Mouse (Mus musculus) bone marrow macrophage, adult 2 months (primary cell): ENCODE measurements around the gene Stk32b.

Experiments used
- CTCF ChIP-seq: IDR thresholded peaks from 2 replicates; pipeline ENCODE4 v1.5.1; 2012; ENCODE audit warnings: low read depth, mild to moderate bottlenecking, low read length, moderate library complexity
- POLR2A ChIP-seq: IDR thresholded peaks from 2 replicates; pipeline ENCODE4 v1.6.1; 2012; ENCODE audit warnings: mild to moderate bottlenecking, low read depth, low read length, borderline replicate concordance

GRCm38 (mm10) chr5:37725220-37725886, 8.4 kb upstream of the Stk32b start:
- TF ChIP-seq POLR2A (no peak), CTCF (no peak)
